Mouse (Mus musculus): Measurements from ENCODE around the gene Rela. TPM values are rescaled to one million over a fixed set of nuclear protein-coding genes. Genes with fewer than 3 reads are reported as not detected.
"Not testable (repeated sequence)": the region's sequence is repeated elsewhere in the genome, so short reads cannot be mapped to it uniquely, and the experiment has no call there.

Gene Rela
- polyA plus RNA-seq, 1 experiment from 2014 or later: 38.4 TPM

GRCm38 (mm10) chr19:5685861-5686260 is 48.6 kb downstream of the Rela start:
- Histone ChIP-seq H3K4me3 (no peak overlapping the region), H3K27me3 (no peaks in the 10 kb centered on the region), H3K9ac (no peak overlapping the region), H3K4me2 (replicated peaks) (no peak overlapping the region), H3K9me3 (replicated peaks) (no peaks in the 10 kb centered on the region), H3K4me1 (peaks cover 25% of the 10 kb centered on the region), H3K36me3 (peaks cover 62% of the 10 kb centered on the region), H3K27ac (no peak overlapping the region)
- WGBS: 95% methylated on average over 11 of the region's 11 CpGs
- ATAC-seq (ENCODE audit: low FRiP score): no peak

- Histone ChIP-seq H3K4me2 (replicated peaks) (no peak overlapping the region), H3K36me3 (peaks cover 62% of the 10 kb centered on the region), H3K27me3 (no peaks in the 10 kb centered on the region), H3K9ac (no peak overlapping the region), H3K4me1 (peaks cover 31% of the 10 kb centered on the region), H3K4me3 (no peak overlapping the region), H3K9me3 (replicated peaks) (no peaks in the 10 kb centered on the region), H3K27ac (no peak overlapping the region)
- WGBS: 93% methylated on average over 13 of the region's 13 CpGs
- ATAC-seq (ENCODE audit: low FRiP score): no peak
Observed at GRCm38 (mm10) chr19:5686437-5686836, 49.2 kb downstream of the Rela start.

- peaks cover 62% of the 10 kb centered on the region for H3K36me3 ChIP-seq
- H3K27me3 ChIP-seq; ATAC-seq (ENCODE audit: low FRiP score); H3K27ac ChIP-seq; H3K9me3 ChIP-seq (replicated peaks): not testable (repeated sequence)
- peak overlapping the region; percentile 94; the same call in 1 of the 2 replicates for H3K9ac ChIP-seq
- peak overlapping the region; percentile 100 for H3K4me2 ChIP-seq (replicated peaks)
- H3K4me1 ChIP-seq: peaks cover 36% of the 10 kb centered on the region
- WGBS: 91% methylated on average over 12 of the region's 12 CpGs
- peak overlapping the region; percentile 90; the same call in 1 of the 2 replicates for H3K4me3 ChIP-seq
Observed at GRCm38 (mm10) chr19:5686954-5687353, 49.7 kb downstream of the Rela start.

GRCm38 (mm10) chr19:5687738-5688137 is 50.5 kb downstream of the Rela start:
- Histone ChIP-seq H3K27ac (peak overlapping the region; percentile 89), H3K36me3 (peaks cover 55% of the 10 kb centered on the region), H3K4me2 (replicated peaks) (peak overlapping the region; percentile 100), H3K4me3 (peak overlapping the region; percentile 90), H3K4me1 (peaks cover 44% of the 10 kb centered on the region), H3K9me3 (replicated peaks) (no peaks in the 10 kb centered on the region), H3K9ac (peak overlapping the region; percentile 94), H3K27me3 (no peaks in the 10 kb centered on the region)
- 20% methylated on average over 9 of the region's 9 CpGs for WGBS
- no peak for ATAC-seq (ENCODE audit: low FRiP score)

GRCm38 (mm10) chr19:5688200-5689087 is 51.2 kb downstream of the Rela start, which contains the start of the genes Map3k11 and Pcnx3:
TSS of gene Map3k11 (plus strand) at chr19:5688742.
TSS of gene Pcnx3 (minus strand) at chr19:5688908.
- Histone ChIP-seq H3K27ac (peak within 1 kb of the TSS; percentile 89), H3K27me3 (no peaks in the 10 kb centered on the region), H3K4me1 (peaks cover 51% of the 10 kb centered on the region), H3K4me3 (peak within 1 kb of the TSS; percentile 90), H3K36me3 (peaks cover 55% of the 10 kb centered on the region), H3K4me2 (replicated peaks) (peak within 1 kb of the TSS; percentile 100), H3K9ac (peak within 1 kb of the TSS; percentile 94), H3K9me3 (replicated peaks) (no peaks in the 10 kb centered on the region)
- under 1% methylated on average over 68 of the region's 69 CpGs for WGBS
- peak; percentile 93 for ATAC-seq (ENCODE audit: low FRiP score)

- ATAC-seq (ENCODE audit: low FRiP score): no peak
- WGBS: 1% methylated on average over 7 of the region's 7 CpGs
- Histone ChIP-seq H3K9ac (peak overlapping the region; percentile 73), H3K4me1 (peaks cover 55% of the 10 kb centered on the region), H3K36me3 (peaks cover 53% of the 10 kb centered on the region), H3K9me3 (replicated peaks) (no peaks in the 10 kb centered on the region), H3K27ac (peak overlapping the region; percentile 74), H3K4me2 (replicated peaks) (peak overlapping the region; percentile 100), H3K27me3 (no peaks in the 10 kb centered on the region), H3K4me3 (peak overlapping the region; percentile 90)
Observed at GRCm38 (mm10) chr19:5689088-5689428, 51.8 kb downstream of the Rela start.

- 11% methylated on average over 42 of the region's 42 CpGs for WGBS
- no peaks in the 10 kb centered on the region for H3K27me3 ChIP-seq
- peak overlapping the region; percentile 74 for H3K27ac ChIP-seq
- peak overlapping the region; percentile 100 for H3K4me2 ChIP-seq (replicated peaks)
- ATAC-seq (ENCODE audit: low FRiP score): peak; percentile 16; the same call in 1 of the 2 replicates
- H3K9ac ChIP-seq: peak overlapping the region; percentile 73
- peaks cover 47% of the 10 kb centered on the region for H3K36me3 ChIP-seq
- H3K9me3 ChIP-seq (replicated peaks): no peaks in the 10 kb centered on the region
- peaks cover 55% of the 10 kb centered on the region for H3K4me1 ChIP-seq
- H3K4me3 ChIP-seq: peak overlapping the region; percentile 90
Observed at GRCm38 (mm10) chr19:5689565-5690342, 52.5 kb downstream of the Rela start.

GRCm38 (mm10) chr19:5690343-5690735 is 53.1 kb downstream of the Rela start:
- WGBS: 78% methylated on average over 15 of the region's 15 CpGs
- H3K9ac ChIP-seq: peak overlapping the region; percentile 73
- H3K4me3 ChIP-seq: peak overlapping the region; percentile 90
- H3K4me2 ChIP-seq (replicated peaks): peak overlapping the region; percentile 100
- peaks cover 56% of the 10 kb centered on the region for H3K4me1 ChIP-seq
- no peaks in the 10 kb centered on the region for H3K9me3 ChIP-seq (replicated peaks)
- H3K36me3 ChIP-seq: peaks cover 41% of the 10 kb centered on the region
- H3K27ac ChIP-seq: peak overlapping the region; percentile 74; the same call in 1 of the 2 replicates
- H3K27me3 ChIP-seq: peaks cover 6% of the 10 kb centered on the region; the same call in 1 of the 2 replicates
- no peak for ATAC-seq (ENCODE audit: low FRiP score)

GRCm38 (mm10) chr19:5691601-5692000 is 54.3 kb downstream of the Rela start:
- peaks cover 40% of the 10 kb centered on the region for H3K36me3 ChIP-seq
- WGBS: 80% methylated on average over 5 of the region's 5 CpGs
- H3K4me1 ChIP-seq: peaks cover 68% of the 10 kb centered on the region
- H3K27me3 ChIP-seq: peaks cover 8% of the 10 kb centered on the region; the same call in 1 of the 2 replicates
- peak overlapping the region; percentile 90 for H3K4me3 ChIP-seq
- H3K9me3 ChIP-seq (replicated peaks): no peaks in the 10 kb centered on the region
- no peak for ATAC-seq (ENCODE audit: low FRiP score)
- peak overlapping the region; percentile 73 for H3K9ac ChIP-seq
- peak overlapping the region; percentile 100 for H3K4me2 ChIP-seq (replicated peaks)
- peak overlapping the region; percentile 49; the same call in 1 of the 2 replicates for H3K27ac ChIP-seq

GRCm38 (mm10) chr19:5692086-5692912 is 55.0 kb downstream of the Rela start:
- peak overlapping the region; percentile 100 for H3K4me2 ChIP-seq (replicated peaks)
- peaks cover 8% of the 10 kb centered on the region; the same call in 1 of the 2 replicates for H3K27me3 ChIP-seq
- no peak for ATAC-seq (ENCODE audit: low FRiP score)
- peak overlapping the region; percentile 90 for H3K4me3 ChIP-seq
- peak overlapping the region; percentile 49 for H3K27ac ChIP-seq
- H3K4me1 ChIP-seq: peaks cover 64% of the 10 kb centered on the region
- WGBS: 66% methylated on average over 10 of the region's 10 CpGs
- peaks cover 44% of the 10 kb centered on the region for H3K36me3 ChIP-seq
- H3K9me3 ChIP-seq (replicated peaks): no peaks in the 10 kb centered on the region
- H3K9ac ChIP-seq: peak overlapping the region; percentile 60

- Histone ChIP-seq H3K9ac (peak overlapping the region; percentile 60; the same call in 1 of the 2 replicates), H3K36me3 (peaks cover 50% of the 10 kb centered on the region), H3K4me3 (0 out of 2 replicates have a peak overlapping the region, but pooled peaks have one; percentile 90), H3K27me3 (peaks cover 8% of the 10 kb centered on the region; the same call in 1 of the 2 replicates), H3K4me1 (peaks cover 58% of the 10 kb centered on the region), H3K9me3 (replicated peaks) (no peaks in the 10 kb centered on the region), H3K4me2 (replicated peaks) (peak overlapping the region; percentile 100), H3K27ac (peak overlapping the region; percentile 49)
- WGBS: 76% methylated on average over 10 of the region's 10 CpGs
- ATAC-seq (ENCODE audit: low FRiP score): no peak
Observed at GRCm38 (mm10) chr19:5692913-5693396, 55.7 kb downstream of the Rela start.
